Mouse (Mus musculus) MEL (cell line): ENCODE results near the gene Rims3. TPM values are rescaled to one million over a fixed set of nuclear protein-coding genes. Genes with fewer than 3 reads are reported as not detected.

Experiments used
- DNase-seq: peaks from one replicate; pipeline ENCODE4 v3.0.0; 2011; ENCODE audit warnings: low read depth, low spot score
- H3K27ac ChIP-seq: 2 replicates; pipeline ENCODE4 v1.5.1; 2012; ENCODE audit warnings: low read depth, mild to moderate bottlenecking, control low read depth, low read length, moderate library complexity; ENCODE audit not compliant: control insufficient read depth
- H3K27me3 ChIP-seq, 2 experiments: fragments of 150-350 bp in 1 of 2; sonication (generic) in 1 of 2; 2 replicates each; pipeline ENCODE4 v1.6.1; 2012; ENCODE audit warnings: low read length in 2 of 2, mild to moderate bottlenecking in 2 of 2, improper control_type of control experiment in 1 of 2, moderate library complexity in 1 of 2; ENCODE audit not compliant: insufficient read depth in 2 of 2, control insufficient read depth in 1 of 2
- H3K36me3 ChIP-seq, 2 experiments: 2 replicates each; pipeline ENCODE4 v1.6.1; 2012 to 2014; ENCODE audit warnings: low read length in 2 of 2, improper control_type of control experiment in 1 of 2, inconsistent platforms in 1 of 2, mild to moderate bottlenecking in 1 of 2; ENCODE audit not compliant: insufficient read depth in 2 of 2, control insufficient read depth in 1 of 2
- H3K4me1 ChIP-seq, 2 experiments: fragments of 150-350 bp in 1 of 2; sonication (generic) in 1 of 2; 2 replicates each; pipeline ENCODE4 v1.6.1; 2012; ENCODE audit warnings: low read length in 2 of 2, improper control_type of control experiment in 1 of 2, mild to moderate bottlenecking in 1 of 2; ENCODE audit not compliant: insufficient read depth in 2 of 2, control insufficient read depth in 1 of 2
- H3K4me3 ChIP-seq, 2 experiments: fragments of 150-350 bp in 1 of 2; sonication (generic) in 1 of 2; 2 replicates each; pipeline ENCODE4 v1.5.1; 2012; ENCODE audit warnings: low read depth in 2 of 2, low read length in 2 of 2, mild to moderate bottlenecking in 2 of 2, moderate library complexity in 2 of 2, control low read depth in 1 of 2, improper control_type of control experiment in 1 of 2; ENCODE audit not compliant: control insufficient read depth in 1 of 2, insufficient read depth in 1 of 2
- H3K79me2 ChIP-seq: 2 replicates; pipeline ENCODE4 v1.6.1; 2012; ENCODE audit warnings: mild to moderate bottlenecking, low read length, moderate library complexity; ENCODE audit not compliant: control insufficient read depth, poor library complexity, insufficient read depth
- H3K9ac ChIP-seq: 2 replicates; pipeline ENCODE4 v1.6.1; 2012; ENCODE audit warnings: low read depth, mild to moderate bottlenecking, control low read depth, low read length, moderate library complexity; ENCODE audit not compliant: control insufficient read depth, poor library complexity, severe bottlenecking
- H3K9me3 ChIP-seq: fragments of 150-350 bp; sonication (generic); replicated peaks from 2 replicates; pipeline ENCODE4 v1.6.1; 2012; ENCODE audit warnings: mild to moderate bottlenecking, low read length, improper control_type of control experiment, moderate library complexity; ENCODE audit not compliant: insufficient read depth
- CHD1 ChIP-seq: IDR thresholded peaks from 2 replicates; pipeline ENCODE4 v1.6.1; 2012; ENCODE audit warnings: low read depth, mild to moderate bottlenecking, inconsistent platforms, low read length, improper control_type of control experiment
- E2F4 ChIP-seq: IDR thresholded peaks from 2 replicates; pipeline ENCODE4 v1.6.1; 2011; ENCODE audit warnings: low read depth, low read length, improper control_type of control experiment, borderline replicate concordance
- ETS1 ChIP-seq: IDR thresholded peaks from 2 replicates; pipeline ENCODE4 v1.6.1; 2012; ENCODE audit warnings: low read depth, mild to moderate bottlenecking, inconsistent platforms, low read length, improper control_type of control experiment, moderate library complexity
- GATA1 ChIP-seq: IDR thresholded peaks from 2 replicates; pipeline ENCODE4 v1.6.1; 2011; ENCODE audit warnings: low read depth, low read length, improper control_type of control experiment
- JUND ChIP-seq: IDR thresholded peaks from 2 replicates; pipeline ENCODE4 v1.6.1; 2011; ENCODE audit warnings: low read depth, mild to moderate bottlenecking, improper control_type of control experiment, low read length
- KAT2A ChIP-seq: conservative IDR thresholded peaks from 2 replicates; pipeline ENCODE4 v1.6.1; 2012; ENCODE audit warnings: low read depth, low read length, improper control_type of control experiment, inconsistent platforms
- MAFK ChIP-seq: IDR thresholded peaks from 2 replicates; pipeline ENCODE4 v1.6.1; 2011; ENCODE audit warnings: low read depth, mild to moderate bottlenecking, low read length, improper control_type of control experiment, borderline replicate concordance
- MAX ChIP-seq: IDR thresholded peaks from 2 replicates; pipeline ENCODE4 v1.6.1; 2011; ENCODE audit warnings: low read length, improper control_type of control experiment
- MAZ ChIP-seq: IDR thresholded peaks from 2 replicates; pipeline ENCODE4 v1.6.1; 2012; ENCODE audit warnings: low read depth, mild to moderate bottlenecking, inconsistent platforms, low read length, improper control_type of control experiment
- NRF1 ChIP-seq: IDR thresholded peaks from 2 replicates; pipeline ENCODE4 v1.6.1; 2014; ENCODE audit warnings: low read depth, mild to moderate bottlenecking, inconsistent platforms, low read length, improper control_type of control experiment, moderate library complexity; ENCODE audit not compliant: poor library complexity, insufficient read depth, severe bottlenecking
- POLR2AphosphoS2 ChIP-seq: IDR thresholded peaks from 2 replicates; pipeline ENCODE4 v1.6.1; 2011; ENCODE audit warnings: low read length, improper control_type of control experiment
- SIN3A ChIP-seq: IDR thresholded peaks from 2 replicates; pipeline ENCODE4 v1.6.1; 2012; ENCODE audit warnings: low read length, improper control_type of control experiment, inconsistent platforms
- TAL1 ChIP-seq: IDR thresholded peaks from 2 replicates; pipeline ENCODE4 v1.6.1; 2012; ENCODE audit warnings: mild to moderate bottlenecking, inconsistent platforms, low read length, moderate library complexity, mixed read lengths
- USF1 ChIP-seq: IDR thresholded peaks from 2 replicates; pipeline ENCODE4 v1.6.1; 2014; ENCODE audit warnings: low read depth, mild to moderate bottlenecking, inconsistent platforms, low read length, improper control_type of control experiment, moderate library complexity
- polyA plus RNA-seq, 2 experiments: library from polyadenylated mRNA; stranded (reverse) in 1 of 2; unstranded in 1 of 2; fragments of >175 nt in 1 of 2; fragments of >200 nt in 1 of 2; gene quantifications; 2 replicates each; pipeline versions ENCODE4 v1.2.1 to v1.2.4; 2012; ENCODE audit warnings: low replicate concordance in 2 of 2, low read depth in 1 of 2; ENCODE audit not compliant: insufficient read length in 2 of 2, insufficient read depth in 1 of 2, missing spikeins in 1 of 2
- total RNA-seq: library from RNA; depleted of rRNA; stranded (reverse); fragments of 300-350 nt; gene quantifications from 2 replicates; pipeline ENCODE4 v1.2.3, GENCODE M21; 2012

Gene Rims3
- total and polyA plus RNA-seq, 3 experiments, result 0.07 TPM; not detected in 2

DNA sequence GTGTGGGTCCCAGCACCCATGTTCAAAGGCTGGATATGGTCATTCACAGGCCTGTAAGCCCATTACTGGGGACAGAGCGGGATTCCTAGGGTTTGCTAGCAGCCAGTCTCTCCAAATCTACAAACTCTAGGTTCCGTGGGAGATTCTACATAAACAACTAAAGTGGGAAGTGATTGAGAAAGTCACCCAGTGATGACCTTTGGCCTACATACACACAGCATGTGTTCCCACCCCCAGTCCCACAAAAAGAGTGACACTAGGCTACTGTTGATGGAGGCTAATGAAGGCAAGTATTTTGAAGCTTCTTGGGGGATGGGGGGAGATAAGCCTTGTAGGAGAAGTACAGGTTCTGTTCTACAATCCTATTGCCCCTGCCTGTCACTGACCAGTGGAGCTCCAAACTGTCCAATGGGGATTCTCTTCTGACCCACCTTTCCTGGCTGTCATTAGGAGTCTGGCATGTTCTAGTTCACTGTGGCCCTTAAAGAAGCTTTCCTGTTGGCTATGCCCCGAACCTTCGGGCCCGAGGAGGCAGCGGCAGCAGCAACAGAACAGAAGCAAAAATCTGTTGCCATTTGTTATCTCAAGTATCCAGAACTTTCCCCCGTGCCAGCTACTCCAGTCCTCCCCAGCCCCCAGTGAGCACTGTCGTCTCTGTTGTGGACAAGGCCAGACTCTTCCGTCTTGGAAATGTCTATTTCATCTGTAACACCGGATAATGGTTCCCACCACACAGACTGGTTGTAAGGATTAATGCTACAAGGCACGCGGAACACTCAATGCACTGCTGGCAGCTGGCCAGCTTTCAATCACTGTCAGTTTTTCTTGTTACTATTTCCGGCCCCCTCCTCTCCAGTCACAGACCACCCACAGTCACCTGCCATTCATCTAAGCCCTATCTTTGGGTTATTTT is 30.8 kb downstream of the Rims3 start:
- no peak overlapping the region for H3K9ac ChIP-seq
- H3K9me3 ChIP-seq, result no peaks in the 10 kb centered on the region

GRCm38 (mm10) chr4:120886131-120886530 is 31.5 kb downstream of the Rims3 start:
- Histone ChIP-seq H3K36me3 (peaks cover 0 to 2% of the 10 kb centered on the region in 2 experiments; a peak in 1 of 4 replicates), H3K9me3 (no peaks in the 10 kb centered on the region), H3K27ac (no peak overlapping the region), H3K79me2 (no peaks in the 10 kb centered on the region), H3K27me3 (peaks cover 0 to 8% of the 10 kb centered on the region in 2 experiments; a peak in 2 of 4 replicates), H3K4me1 (peaks cover 0 to 3% of the 10 kb centered on the region in 2 experiments; a peak in 2 of 4 replicates), H3K9ac (no peak overlapping the region), H3K4me3 (no peak overlapping the region)
- no peak for DNase-seq
- TF ChIP-seq KAT2A (no peak), ETS1 (no peak), USF1 (no peak), SIN3A (no peak), MAFK (no peak)

More for the DNA sequence above, 30.8 kb downstream of the Rims3 start:
- no peak overlapping the region for H3K4me3 ChIP-seq
- peaks cover 0 to 8% of the 10 kb centered on the region in 2 experiments; a peak in 2 of 4 replicates for H3K27me3 ChIP-seq
- peaks cover 0 to 8% of the 10 kb centered on the region in 2 experiments; a peak in 2 of 4 replicates for H3K4me1 ChIP-seq
- H3K27ac ChIP-seq, result no peak overlapping the region
- H3K36me3 ChIP-seq, result peaks cover 0 to 5% of the 10 kb centered on the region in 2 experiments; a peak in 1 of 4 replicates
- TF ChIP-seq SIN3A (no peak), CHD1 (no peak)
- no peaks in the 10 kb centered on the region for H3K79me2 ChIP-seq
- DNase-seq, result no peak

DNA sequence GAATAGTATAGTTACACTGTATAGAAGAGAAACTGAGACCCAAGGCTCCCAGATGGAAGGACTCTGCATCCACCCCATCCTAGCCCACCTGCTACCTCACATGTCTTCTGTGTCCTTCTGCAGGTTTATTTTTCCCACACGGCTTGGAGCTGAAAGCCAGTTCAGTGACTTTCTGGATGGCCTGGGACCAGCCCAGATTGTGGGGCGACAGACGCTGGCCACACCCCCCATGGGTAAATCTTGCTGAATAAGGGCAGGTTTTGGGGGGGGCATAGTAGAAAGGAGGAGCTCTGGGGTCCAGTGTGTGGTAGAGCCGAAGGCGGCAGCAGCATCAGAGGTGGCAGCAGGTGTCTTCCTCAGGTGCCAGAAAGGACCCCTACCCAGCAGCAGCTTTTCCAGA is 32.2 kb downstream of the Rims3 start:
- H3K36me3 ChIP-seq, result no peaks in the 10 kb centered on the region
- no peaks in the 10 kb centered on the region for H3K9me3 ChIP-seq
- TF ChIP-seq MAZ (no peak), GATA1 (no peak), KAT2A (no peak), POLR2AphosphoS2 (no peak), MAFK (no peak), JUND (no peak), NRF1 (no peak), E2F4 (no peak), MAX (no peak), TAL1 (no peak)
- no peaks in the 10 kb centered on the region for H3K79me2 ChIP-seq
- no peak overlapping the region for H3K9ac ChIP-seq
- no peak overlapping the region for H3K4me3 ChIP-seq
- no peak for DNase-seq
- H3K27me3 ChIP-seq, result peaks cover 0 to 8% of the 10 kb centered on the region in 2 experiments; a peak in 2 of 4 replicates
- H3K27ac ChIP-seq, result no peak overlapping the region
- H3K4me1 ChIP-seq, result no peaks in the 10 kb centered on the region; a peak in 1 of 4 replicates
